Mouse (Mus musculus) right cerebral cortex, postnatal 36 days (tissue): ENCODE measurements around the gene Plxnc1.

ENCODE experiments used
- DNase-seq, 2 experiments: peaks; one replicate each; pipeline ENCODE4 v3.0.0; 2022; ENCODE audit warnings: low spot score in 2 of 2, mixed read lengths in 1 of 2

Gene Plxnc1

GRCm38 (mm10) chr10:94947915-94948675 lies 3.5 kb upstream of the Plxnc1 start:
- no peak for DNase-seq

DNA sequence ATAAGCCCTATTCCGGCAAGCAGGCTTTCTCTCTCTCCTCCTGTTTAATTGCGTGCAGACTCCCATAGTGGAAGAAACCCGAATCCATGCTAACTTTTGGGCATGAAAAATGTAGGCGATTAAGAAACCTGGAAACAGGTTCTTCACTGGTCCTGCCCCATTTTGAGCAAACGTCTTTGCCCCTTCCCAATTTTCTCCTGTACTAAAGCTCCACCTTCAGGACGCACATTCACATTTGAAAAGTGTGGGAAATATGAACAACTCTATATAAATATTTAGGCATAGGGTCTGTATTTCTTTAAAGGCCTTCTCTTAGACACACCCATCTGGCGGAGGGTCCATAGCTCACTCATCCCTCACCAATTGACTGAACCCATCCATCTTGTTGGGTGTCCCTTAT lies 2.8 kb upstream of the Plxnc1 start:
- no peak for DNase-seq

DNA sequence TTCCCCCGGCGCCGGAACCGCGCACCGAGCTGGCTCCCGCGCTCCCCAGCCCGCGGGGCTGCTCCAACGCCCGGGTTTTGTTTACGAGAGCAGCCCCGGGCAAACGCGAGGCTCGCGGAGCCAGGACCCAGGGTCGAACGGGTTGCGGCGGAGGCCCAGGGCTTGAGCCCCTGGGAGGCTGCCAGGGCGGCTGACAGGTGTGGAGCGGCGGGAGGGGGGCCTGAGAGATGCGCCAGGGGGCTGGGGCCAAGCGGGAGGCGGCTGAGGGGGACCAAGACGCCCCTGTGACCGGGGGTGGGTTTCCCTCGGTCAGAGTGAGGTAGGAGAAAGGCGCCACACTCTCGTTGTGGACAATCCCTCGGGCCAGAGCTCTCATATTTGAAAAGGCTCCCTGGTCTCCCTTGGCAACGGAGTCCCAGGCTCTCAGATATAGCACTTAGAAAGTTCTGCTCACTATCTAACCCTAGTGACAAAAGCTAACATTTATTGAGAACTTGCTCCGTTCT lies 624 bp upstream of the Plxnc1 start:
- DNase-seq: no peak

DNA sequence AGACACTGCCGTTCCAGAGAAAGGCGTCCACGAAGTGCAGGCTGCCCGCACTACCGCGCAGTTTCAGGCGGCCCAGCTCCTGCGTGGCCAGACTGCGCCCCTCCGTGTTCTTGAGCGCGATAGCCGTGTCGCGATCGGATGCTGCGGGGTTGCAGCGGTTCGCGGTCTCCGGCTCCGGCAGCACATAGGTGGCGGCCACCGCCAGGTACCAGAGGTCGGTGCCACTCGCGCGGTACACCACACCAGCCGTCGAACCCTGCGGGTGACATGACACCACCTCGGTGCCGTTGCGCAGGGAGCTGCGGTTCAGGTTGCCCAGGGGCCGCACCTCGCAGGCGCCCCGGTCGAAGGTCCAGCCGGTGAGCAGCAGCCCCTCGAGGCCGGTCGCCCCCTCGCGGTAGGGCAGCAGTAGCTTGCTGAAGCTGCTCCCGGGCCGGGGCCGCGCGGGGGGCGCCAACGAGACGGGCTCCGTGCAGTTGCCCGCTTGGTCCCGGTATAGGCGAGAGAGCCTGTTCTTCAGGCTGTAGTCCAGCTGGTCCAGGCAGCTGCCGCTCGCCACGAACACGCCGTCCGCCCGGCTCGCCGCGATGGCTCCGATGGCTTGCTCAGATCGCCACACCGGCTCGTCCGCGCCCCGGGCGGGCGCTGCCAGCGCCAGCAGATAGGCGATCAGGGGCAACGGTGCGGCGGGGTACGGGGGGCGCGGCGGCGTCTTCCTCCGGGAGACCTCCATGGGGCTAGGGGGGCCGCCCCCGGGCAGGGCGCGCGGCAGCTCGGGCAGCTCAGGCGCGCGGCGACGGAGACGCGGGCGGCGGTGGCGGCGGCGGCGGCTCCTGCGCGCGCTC lies 567 bp downstream of the Plxnc1 start:
- DNase-seq: peak; percentile 29 to 43

DNA sequence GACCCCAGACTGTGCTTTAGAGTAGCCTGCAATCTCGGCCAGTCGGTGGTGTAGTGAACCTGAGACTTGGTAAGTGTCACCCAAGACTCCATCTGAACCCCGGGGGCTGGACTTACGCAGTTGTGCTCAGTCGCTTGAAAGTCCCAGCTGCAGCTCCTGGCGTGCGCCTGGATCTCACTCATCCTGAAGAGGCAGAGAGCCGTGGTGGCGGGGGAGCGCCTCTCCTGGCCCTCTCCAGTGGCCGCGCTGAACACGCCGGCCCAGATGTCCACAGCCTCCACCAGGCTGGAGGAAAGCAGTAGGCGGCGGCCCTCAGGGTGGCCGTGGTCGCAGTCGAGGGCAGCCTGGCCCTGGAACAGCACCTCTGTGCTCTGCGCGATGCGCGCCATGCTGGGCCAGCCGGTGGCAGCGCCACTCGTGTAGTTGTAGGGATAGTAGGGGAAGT lies 1.2 kb downstream of the Plxnc1 start:
- peak; percentile 34 to 36 for DNase-seq

- no peak for DNase-seq
Measured at GRCm38 (mm10) chr10:94942449-94943041, 2.1 kb downstream of the Plxnc1 start.

DNA sequence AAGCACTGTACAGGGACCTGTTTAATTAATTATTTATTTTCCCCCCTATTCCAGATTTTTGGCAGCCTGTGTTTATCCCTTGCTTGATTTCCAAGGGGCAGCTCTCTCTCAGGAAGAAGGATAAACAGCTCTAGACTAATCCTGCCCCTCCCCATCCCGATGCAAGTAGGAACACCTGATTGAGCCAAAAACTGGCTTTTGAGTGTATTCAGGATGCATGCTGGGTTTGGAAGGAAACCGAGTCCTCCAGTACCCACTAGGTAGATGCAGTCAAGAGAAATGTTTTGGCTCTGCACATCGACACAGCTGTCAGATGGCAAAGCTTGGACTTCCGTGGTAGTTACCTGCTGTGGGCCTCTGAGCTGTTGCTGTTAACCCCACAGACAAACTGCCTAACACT lies 3.1 kb downstream of the Plxnc1 start:
- no peak for DNase-seq

GRCm38 (mm10) chr10:94940786-94941185 lies 3.8 kb downstream of the Plxnc1 start:
- DNase-seq: no peak

GRCm38 (mm10) chr10:94940061-94940460 lies 4.6 kb downstream of the Plxnc1 start:
- DNase-seq: no peak

GRCm38 (mm10) chr10:94938899-94939298 lies 5.7 kb downstream of the Plxnc1 start:
- DNase-seq: no peak

DNA sequence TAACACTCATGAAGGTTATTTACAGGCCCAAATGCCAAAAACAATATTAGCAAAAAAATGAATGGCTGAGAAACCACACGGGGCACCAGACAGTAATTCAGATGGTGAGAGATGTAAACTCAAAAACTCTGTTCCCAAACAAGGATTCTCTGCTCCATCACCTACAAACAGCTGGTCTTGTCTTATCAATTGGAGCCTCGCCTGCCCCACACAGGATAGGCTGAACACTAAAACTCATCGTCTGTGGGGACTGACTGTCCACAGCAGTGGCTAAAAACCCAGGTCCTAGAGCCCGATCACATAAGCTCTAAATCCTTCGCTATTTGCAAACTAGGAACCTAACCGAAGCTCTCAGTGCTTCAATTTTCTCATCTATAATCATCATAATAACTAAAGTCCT lies 6.3 kb downstream of the Plxnc1 start:
- DNase-seq: no peak

- DNase-seq: no peak
Measured at GRCm38 (mm10) chr10:94935270-94935669, 9.4 kb downstream of the Plxnc1 start.

GRCm38 (mm10) chr10:94934151-94934614 lies 10.5 kb downstream of the Plxnc1 start:
- no peak for DNase-seq

GRCm38 (mm10) chr10:94931961-94932832 lies 12.4 kb downstream of the Plxnc1 start:
- DNase-seq: no peak

DNA sequence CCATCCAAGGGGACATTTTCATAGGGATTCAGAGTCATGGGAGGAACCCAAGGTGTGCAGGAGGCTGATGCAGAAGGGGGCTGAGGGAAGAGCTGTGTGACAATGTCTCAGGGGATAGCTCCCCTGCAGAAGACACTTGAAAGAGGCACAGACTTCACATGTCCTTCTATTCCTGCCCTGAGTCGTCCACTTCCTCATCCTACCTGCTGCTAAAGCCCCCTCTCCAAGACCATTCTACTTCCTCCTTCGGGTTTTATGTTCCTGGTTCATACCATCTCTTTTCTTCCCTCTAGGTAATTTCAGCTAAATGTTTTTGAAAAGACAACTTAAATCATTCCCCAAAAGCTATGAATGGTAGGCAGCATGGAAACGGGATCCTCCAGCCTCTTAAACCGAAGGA lies 16.5 kb downstream of the Plxnc1 start:
- no peak for DNase-seq

DNA sequence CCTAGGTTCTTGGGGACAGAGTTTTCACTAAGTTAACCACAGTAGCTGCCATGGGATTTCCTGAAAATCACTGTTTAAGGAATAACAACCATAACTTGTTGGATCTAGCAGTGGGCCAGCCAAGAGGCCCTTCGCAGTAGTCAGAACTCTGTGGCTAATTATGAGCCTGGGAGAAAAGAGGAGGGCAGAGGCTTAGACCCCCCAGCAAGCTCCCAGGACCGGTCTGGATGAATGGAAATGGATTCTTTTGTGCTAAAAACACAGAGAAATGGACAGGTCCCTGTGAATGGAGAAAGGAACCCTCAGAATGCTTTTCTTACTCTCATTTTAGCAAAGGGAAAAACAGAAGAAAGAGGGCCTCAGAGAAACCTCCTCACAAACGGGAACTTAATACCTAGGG lies 18.3 kb downstream of the Plxnc1 start:
- no peak for DNase-seq

DNA sequence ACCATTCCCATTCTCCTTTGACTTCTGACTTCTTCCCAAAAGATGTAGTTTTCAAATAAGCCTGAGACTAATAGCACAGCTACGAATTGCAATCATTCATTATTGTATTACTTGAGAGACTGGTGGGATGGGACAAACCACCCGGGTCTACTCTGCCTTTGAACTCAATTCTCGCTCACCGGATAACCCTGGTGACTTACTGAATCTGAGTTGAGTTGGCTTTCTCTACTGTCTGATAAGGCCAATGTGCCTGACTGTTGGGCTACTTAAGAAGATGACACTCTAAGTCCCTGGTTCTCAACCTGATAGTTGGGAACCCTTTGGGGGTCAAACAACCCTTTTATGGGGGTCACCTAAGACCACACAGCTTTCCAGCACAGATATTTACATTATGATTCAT lies 19.8 kb downstream of the Plxnc1 start:
- DNase-seq: no peak

DNA sequence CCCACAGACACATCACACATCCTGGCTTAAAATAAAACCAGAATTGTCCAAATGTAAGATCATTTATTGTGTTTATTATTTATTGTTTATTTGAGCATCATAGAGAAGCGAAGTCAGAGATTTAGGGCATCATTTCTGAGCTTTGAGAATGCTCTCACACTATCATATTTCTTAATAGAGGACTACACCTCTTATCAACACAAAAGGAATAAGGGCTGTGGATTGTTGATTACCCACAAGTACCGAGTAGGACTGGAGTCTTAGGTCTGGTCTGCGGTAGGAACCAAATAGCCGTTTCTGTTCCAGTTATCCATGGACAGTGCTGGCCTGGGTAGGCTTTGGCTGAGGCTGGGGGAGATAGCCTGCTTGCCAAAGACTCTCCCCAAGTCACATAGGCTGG lies 20.2 kb downstream of the Plxnc1 start:
- DNase-seq: no peak

DNA sequence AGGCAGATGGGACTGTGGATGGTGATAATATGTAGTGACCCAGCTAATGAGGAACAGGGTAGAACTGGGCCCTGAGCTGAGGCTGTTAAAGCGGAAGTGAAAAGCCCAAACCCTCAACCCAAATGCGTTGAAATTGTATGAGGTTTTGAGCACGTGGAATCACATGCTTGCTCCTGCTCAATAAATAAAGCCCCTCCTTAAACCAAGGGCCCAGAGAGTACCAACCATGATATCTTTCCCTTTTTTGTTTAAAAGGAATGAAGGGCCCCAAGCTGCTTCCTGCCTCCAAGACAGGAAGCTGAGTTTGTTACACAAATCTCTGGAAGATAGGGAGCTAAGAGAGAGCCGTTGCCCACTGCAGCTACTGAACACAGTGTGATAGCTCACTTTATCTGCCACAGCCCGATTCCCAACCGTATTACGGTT lies 21.3 kb downstream of the Plxnc1 start:
- no peak for DNase-seq

- no peak for DNase-seq
Measured at GRCm38 (mm10) chr10:94922848-94923247, 21.8 kb downstream of the Plxnc1 start.

DNA sequence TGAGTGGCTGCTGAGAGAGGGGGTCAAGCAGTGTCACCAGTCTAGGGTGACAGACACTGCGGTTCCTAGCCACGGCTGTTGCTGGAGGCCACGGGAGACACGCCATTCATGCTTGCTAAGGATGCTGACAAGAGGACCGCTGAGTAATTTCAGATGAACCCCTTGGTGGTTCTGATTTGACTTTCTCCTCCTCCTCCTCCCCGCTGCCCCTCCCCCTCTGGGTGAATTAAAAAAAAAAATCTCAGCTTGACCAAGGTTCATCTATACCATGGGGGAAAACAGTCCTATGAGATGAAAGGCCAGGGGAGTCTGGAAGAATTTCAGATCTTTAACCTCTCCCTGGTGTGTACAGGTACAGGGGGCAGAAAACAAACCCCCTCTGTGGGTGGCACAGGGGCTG lies 22.9 kb downstream of the Plxnc1 start:
- DNase-seq: no peak
